Mouse (Mus musculus): ENCODE data around the gene Pabpc6. TPM values are rescaled to one million over a fixed set of nuclear protein-coding genes. Genes with fewer than 3 reads are reported as not detected.

Gene Pabpc6
- total and polyA plus RNA-seq, 3 experiments = 0.11 TPM; not detected in 2

DNA sequence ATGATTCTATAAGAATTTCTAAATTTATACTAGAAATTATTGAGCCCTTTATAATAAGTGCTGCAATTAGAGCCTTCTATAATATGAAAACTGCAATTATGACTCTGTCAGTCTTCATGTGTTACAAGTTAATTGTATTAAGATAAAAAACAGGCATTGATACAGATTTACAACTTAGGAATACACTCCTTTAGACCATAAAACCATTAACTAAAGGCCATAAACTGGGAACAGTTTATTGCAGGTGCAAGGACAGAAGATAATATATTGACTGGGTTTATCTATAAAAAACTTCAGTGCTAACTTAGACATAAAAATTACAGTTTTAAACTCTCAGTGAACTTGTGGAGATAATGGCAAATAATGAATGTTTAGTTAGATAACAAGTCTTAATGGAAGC is 42.5 kb downstream of the Pabpc6 start:
- H3K27me3 ChIP-seq (ENCODE audit: insufficient read depth, low read length) = no peaks in the 10 kb centered on the region; the same call in 1 of the 2 replicates
- ATAC-seq (ENCODE audit: extremely low read depth, insufficient number of reproducible peaks, low FRiP score, poor library complexity, severe bottlenecking) (no peak), DNase-seq (ENCODE audit: low spot score) (no peak)
- TF ChIP-seq GATA2 (IDR thresholded peaks at IDR 0.05; ENCODE audit: borderline replicate concordance, low read depth, low read length) (no peak), GATA1 (IDR thresholded peaks at IDR 0.05; ENCODE audit: borderline replicate concordance, low read length) (no peak), POLR2AphosphoS5 (IDR thresholded peaks at IDR 0.05; ENCODE audit: insufficient replicate concordance, low read depth, low read length) (no peak), TAL1 (conservative IDR thresholded peaks at IDR 0.05; ENCODE audit: low read depth, low read length) (no peak), CTCF (IDR thresholded peaks at IDR 0.05; ENCODE audit: low read depth, low read length) (no peak)
- no peak overlapping the region for H3K4me3 ChIP-seq (ENCODE audit: low read depth, low read length)
- H3K36me3 ChIP-seq (replicated peaks) = no peaks in the 10 kb centered on the region
- H3K4me1 ChIP-seq (ENCODE audit: insufficient read depth, low read depth, low read length) = no peaks in the 10 kb centered on the region
- no peaks in the 10 kb centered on the region for H3K9me3 ChIP-seq (replicated peaks)

Other genes starting within 250 kb of the Pabpc6 start
- gene Gm17728, start 247.7 kb downstream of the Pabpc6 start, total RNA-seq (2014; fragmentation: Nextera tagmentation) = not detected in 2 replicates
- 0.58 TPM in 1 of 2 replicates, not detected in the other for gene Gm17728, start 247.7 kb downstream of the Pabpc6 start, total RNA-seq (2017)
- gene Gm17728, start 247.7 kb downstream of the Pabpc6 start, polyA plus RNA-seq (2012) = not detected in 2 replicates